Mouse (Mus musculus) midbrain, embryonic 11.5 days (tissue): ENCODE measurements around the gene Rrp1. TPM values are rescaled to one million over a fixed set of nuclear protein-coding genes. Genes with fewer than 3 reads are reported as not detected.
A peak's percentile ranks its signal among the peaks of the same experiment; 100 is the strongest.
"Not testable (repeated sequence)": the region's sequence is repeated elsewhere in the genome, so short reads cannot be mapped to it uniquely, and the experiment has no call there.

Source experiments
- ATAC-seq: fragments of 200-750 bp; cut with Nextera tagmentation; 2 replicates; pipeline ENCODE4 v1.8.0; 2017; ENCODE audit warnings: moderate TSS enrichment, moderate library complexity; ENCODE audit not compliant: low FRiP score
- DNase-seq: peaks from one replicate; pipeline ENCODE4 v3.0.0; 2015; ENCODE audit warnings: low spot score; ENCODE audit errors: missing footprints
- H3K27ac ChIP-seq: fragments of 300-500 bp; sonication (generic); 2 replicates; pipeline ENCODE4 v1.5.1; 2014; ENCODE audit warnings: low read depth, low read length
- H3K27me3 ChIP-seq: fragments of 300-500 bp; sonication (generic); 2 replicates; pipeline ENCODE4 v1.6.1; 2014; ENCODE audit warnings: mild to moderate bottlenecking, low read length, moderate library complexity, mixed read lengths; ENCODE audit not compliant: control insufficient read depth, insufficient read depth
- H3K36me3 ChIP-seq: fragments of 300-500 bp; sonication (generic); 2 replicates; pipeline ENCODE4 v1.6.1; 2014; ENCODE audit warnings: mild to moderate bottlenecking, low read length, moderate library complexity, mixed read lengths; ENCODE audit not compliant: control insufficient read depth, insufficient read depth
- H3K4me1 ChIP-seq: fragments of 300-500 bp; sonication (generic); 2 replicates; pipeline ENCODE4 v1.6.1; 2014; ENCODE audit warnings: low read length; ENCODE audit not compliant: control insufficient read depth, insufficient read depth
- H3K4me2 ChIP-seq: fragments of 300-500 bp; sonication (generic); 2 replicates; pipeline ENCODE4 v1.6.1; 2014; ENCODE audit warnings: mild to moderate bottlenecking, moderate library complexity
- H3K4me3 ChIP-seq: fragments of 300-500 bp; sonication (generic); 2 replicates; pipeline ENCODE4 v1.5.1; 2014; ENCODE audit warnings: low read depth, low read length
- H3K9ac ChIP-seq: fragments of 300-500 bp; sonication (generic); 2 replicates; pipeline ENCODE4 v1.6.1; 2014; ENCODE audit warnings: low read length
- H3K9me3 ChIP-seq: fragments of 300-500 bp; sonication (generic); 2 replicates; pipeline ENCODE4 v1.6.1; 2016; ENCODE audit warnings: low read length; ENCODE audit not compliant: control insufficient read depth
- WGBS: fragments of 180-500 bp; shearing (Covaris S2); extraction: QIAGEN DNeasy Blood & Tissue Kit; methylation state at CpG from one replicate; pipeline ENCODE4 v1.1.7; 2014; 5-methylcytosine and 5-hydroxymethylcytosine counted together
- polyA plus RNA-seq: library from polyadenylated mRNA; unstranded; fragments of >200 nt; fragmentation: Nextera tagmentation; extraction: Ambion mirVana; gene quantifications from 2 replicates; pipeline ENCODE4 v1.2.1, GENCODE M21; 2014

Rrp1 gene
- polyA plus RNA-seq, 1 experiment from 2014 or later, result 244 TPM

DNA sequence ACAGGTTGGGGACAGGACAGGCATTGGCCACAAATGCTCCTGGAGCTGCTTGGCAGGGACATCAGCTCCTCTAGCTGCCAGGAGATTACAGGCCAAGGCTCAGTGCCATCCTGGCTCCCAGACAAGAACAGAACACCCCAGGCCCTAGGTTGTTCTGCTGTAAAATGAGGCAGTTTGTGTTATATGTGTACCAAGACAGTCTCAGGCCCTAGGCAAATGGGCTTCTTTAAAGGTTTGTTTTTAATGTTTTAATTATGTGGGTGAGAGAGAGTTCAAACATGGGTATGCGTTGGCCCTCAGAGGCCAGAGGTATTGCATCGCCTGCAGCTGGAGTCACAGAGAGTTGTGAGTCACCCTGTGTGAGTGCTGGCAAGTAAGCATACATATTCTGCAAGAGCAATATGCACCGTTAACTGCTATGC, 52.5 kb downstream of the Rrp1 start:
- ATAC-seq, result no peak
- H3K27ac ChIP-seq, result no peak overlapping the region
- H3K4me2 ChIP-seq, result no peak overlapping the region
- no peak for DNase-seq
- no peaks in the 10 kb centered on the region for H3K36me3 ChIP-seq
- H3K9ac ChIP-seq, result no peak overlapping the region
- H3K4me1 ChIP-seq, result no peaks in the 10 kb centered on the region
- H3K27me3 ChIP-seq, result no peaks in the 10 kb centered on the region
- 82% methylated on average over 3 of the region's 3 CpGs for WGBS
- no peak overlapping the region for H3K4me3 ChIP-seq
- no peaks in the 10 kb centered on the region for H3K9me3 ChIP-seq

DNA sequence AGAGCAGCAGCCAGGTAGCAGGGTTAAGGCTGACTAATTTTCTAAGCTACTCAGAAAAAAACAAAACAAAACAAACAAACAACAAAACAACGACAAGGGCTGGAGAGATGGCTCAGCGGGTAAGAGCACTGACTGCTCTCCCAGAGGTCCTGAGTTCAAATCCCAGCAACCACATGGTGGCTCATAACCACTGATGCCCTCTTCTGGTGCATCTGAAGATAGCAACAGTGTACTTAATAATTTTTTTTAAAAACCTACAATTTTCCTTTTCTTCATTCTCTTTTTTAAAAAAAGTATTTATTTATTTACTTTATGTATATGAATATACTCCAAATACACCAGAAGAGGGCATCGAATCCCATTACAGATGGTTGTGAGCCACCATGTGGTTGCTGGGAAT, 53.8 kb downstream of the Rrp1 start:
- not testable (repeated sequence) for H3K4me3 ChIP-seq, H3K27ac ChIP-seq, H3K27me3 ChIP-seq, DNase-seq, H3K36me3 ChIP-seq, H3K9me3 ChIP-seq, H3K4me1 ChIP-seq, ATAC-seq, H3K4me2 ChIP-seq, H3K9ac ChIP-seq
- 91% methylated on average over 3 of the region's 3 CpGs for WGBS

DNA sequence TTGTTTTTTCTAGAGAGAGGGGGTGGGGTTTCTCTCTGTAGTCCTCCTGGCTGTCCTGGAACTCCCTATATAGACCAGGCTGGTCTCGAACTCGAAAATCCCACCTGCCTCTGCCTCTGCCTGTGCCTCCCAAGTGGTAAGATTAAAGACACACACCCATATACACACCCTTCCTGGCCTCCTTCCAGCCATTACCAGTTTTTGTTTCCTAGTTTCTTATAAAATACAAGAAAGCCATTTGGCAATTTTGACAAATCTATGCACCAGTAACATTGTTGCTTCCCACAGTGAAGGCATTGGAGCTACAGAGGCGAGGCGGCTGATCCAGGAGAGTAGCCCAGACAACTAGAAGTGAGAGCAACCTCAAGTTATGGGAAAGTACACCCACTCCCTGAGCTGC, 54.6 kb downstream of the Rrp1 start:
- ATAC-seq (no peak), DNase-seq (no peak)
- Histone ChIP-seq H3K9me3 (no peaks in the 10 kb centered on the region), H3K4me2 (no peak overlapping the region), H3K9ac (no peak overlapping the region), H3K4me1 (no peaks in the 10 kb centered on the region), H3K27ac (no peak overlapping the region), H3K4me3 (no peak overlapping the region), H3K27me3 (no peaks in the 10 kb centered on the region), H3K36me3 (no peaks in the 10 kb centered on the region)
- 81% methylated on average over 4 of the region's 4 CpGs for WGBS

DNA sequence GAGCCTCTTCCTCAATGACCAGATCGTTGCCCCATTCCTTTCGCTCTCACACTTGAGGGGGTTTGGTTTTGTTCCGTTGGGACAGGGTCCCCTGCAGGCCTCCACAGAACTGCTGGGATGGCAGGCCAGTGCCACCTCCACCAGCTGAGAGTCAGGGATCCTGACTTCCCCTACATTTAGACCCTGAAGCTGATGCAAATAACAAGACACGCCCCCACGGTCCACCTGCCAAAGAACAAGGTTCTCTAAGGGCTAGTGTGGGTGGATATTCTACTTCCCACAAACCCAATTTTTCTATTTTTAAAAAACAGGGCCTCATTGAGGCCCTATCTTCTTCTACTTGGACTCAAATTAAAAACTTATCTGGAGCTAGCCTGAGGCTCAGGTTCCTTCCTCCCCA, 55.1 kb downstream of the Rrp1 start:
- no peaks in the 10 kb centered on the region for H3K36me3 ChIP-seq
- H3K9me3 ChIP-seq, result no peaks in the 10 kb centered on the region
- H3K4me2 ChIP-seq, result no peak overlapping the region
- no peak overlapping the region for H3K9ac ChIP-seq
- no peak for DNase-seq
- peaks cover under 1% of the 10 kb centered on the region; the same call in 1 of the 2 replicates for H3K4me1 ChIP-seq
- H3K4me3 ChIP-seq, result no peak overlapping the region
- no peak for ATAC-seq
- no peaks in the 10 kb centered on the region for H3K27me3 ChIP-seq
- H3K27ac ChIP-seq, result no peak overlapping the region
- WGBS, result 95% methylated on average over 5 of the region's 5 CpGs

DNA sequence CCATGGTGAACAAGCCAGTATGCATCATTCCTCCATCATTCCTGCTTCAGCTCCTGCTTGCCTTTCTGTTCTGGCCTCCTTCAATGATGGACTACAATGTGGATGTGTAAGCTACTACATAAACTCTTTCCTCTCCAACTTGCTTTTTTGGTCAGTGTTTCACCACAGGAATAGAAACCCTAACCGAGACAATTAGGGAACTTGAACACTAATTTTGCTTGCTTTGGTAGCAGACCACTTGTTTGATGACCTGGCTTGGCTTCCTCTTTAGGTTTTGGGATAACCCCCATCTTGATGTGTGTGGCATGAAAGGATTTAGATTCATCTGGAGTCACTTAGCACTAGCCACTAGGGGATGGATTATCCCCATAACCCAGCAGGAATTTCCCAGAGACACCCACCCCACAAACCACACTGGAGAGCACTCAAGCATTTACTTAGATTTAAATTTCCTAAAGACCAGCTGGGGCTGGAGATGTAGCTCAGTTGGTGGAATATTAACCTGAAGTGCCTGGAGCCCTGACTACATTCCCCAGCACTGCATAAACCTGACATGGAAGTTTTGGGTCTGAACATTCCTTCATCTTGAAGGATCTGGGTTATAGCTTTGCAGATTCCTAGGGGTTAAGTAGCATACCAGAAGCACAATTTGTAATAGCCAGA, 56.8 kb downstream of the Rrp1 start:
- no peak overlapping the region for H3K27ac ChIP-seq
- DNase-seq (no peak), ATAC-seq (no peak)
- H3K4me1 ChIP-seq, result peaks cover 9% of the 10 kb centered on the region
- no peak overlapping the region for H3K4me2 ChIP-seq
- no peaks in the 10 kb centered on the region for H3K36me3 ChIP-seq
- H3K4me3 ChIP-seq, result no peak overlapping the region
- 55% methylated on average over 1 of the region's 1 CpGs for WGBS
- H3K9me3 ChIP-seq, result no peaks in the 10 kb centered on the region
- H3K9ac ChIP-seq, result no peak overlapping the region
- no peaks in the 10 kb centered on the region for H3K27me3 ChIP-seq

DNA sequence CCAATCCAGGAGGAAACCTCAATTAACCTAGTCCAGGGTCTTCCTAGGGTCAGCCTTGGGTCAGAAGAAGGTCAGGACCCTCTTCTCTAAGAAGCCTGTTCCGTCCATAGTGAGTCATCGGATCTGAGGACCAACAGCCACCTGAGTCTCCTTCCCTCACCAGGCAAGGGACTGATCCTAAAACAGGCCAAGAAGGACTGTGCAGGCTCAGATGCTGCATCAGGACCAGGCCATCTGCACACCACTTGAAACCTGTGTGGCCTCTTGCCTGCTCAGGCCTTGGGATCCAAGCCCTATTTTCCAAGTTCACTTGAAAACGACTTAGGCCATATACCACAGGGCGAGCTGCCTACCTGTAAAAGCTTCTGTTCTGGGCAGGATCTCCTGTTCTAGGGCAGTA, 59.6 kb downstream of the Rrp1 start:
- H3K36me3 ChIP-seq, result no peaks in the 10 kb centered on the region
- ATAC-seq, result 0 out of 2 replicates have a peak, but pooled peaks have one; percentile 10
- WGBS, result 60% methylated on average over 4 of the region's 4 CpGs
- no peak overlapping the region for H3K27ac ChIP-seq
- DNase-seq, result no peak
- no peaks in the 10 kb centered on the region for H3K9me3 ChIP-seq
- peaks cover 15% of the 10 kb centered on the region for H3K4me1 ChIP-seq
- H3K4me3 ChIP-seq, result no peak overlapping the region
- no peak overlapping the region for H3K4me2 ChIP-seq
- H3K9ac ChIP-seq, result no peak overlapping the region
- no peaks in the 10 kb centered on the region for H3K27me3 ChIP-seq

DNA sequence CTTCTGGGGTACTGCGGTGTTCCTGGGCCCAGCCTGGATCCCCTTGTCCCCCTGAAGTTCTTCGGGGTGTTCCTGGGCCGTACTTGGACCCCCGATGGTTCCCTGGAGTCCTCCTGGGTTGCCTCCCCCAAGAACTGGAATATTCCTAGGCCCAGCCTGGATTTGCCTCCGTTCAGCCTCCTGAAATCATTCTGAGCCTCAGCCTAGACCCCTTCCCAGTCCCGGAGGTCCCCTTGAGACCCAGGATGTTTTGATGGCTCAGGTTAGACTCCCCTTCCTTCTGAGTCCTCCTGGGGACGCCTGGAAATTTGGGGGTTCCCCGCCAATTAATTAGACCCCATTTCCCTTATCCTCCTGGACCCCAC, 60.2 kb downstream of the Rrp1 start:
- DNase-seq (no peak), ATAC-seq (peak; percentile 35; the same call in 1 of the 2 replicates)
- Histone ChIP-seq H3K4me2 (peak overlapping the region; percentile 83), H3K36me3 (no peaks in the 10 kb centered on the region), H3K4me1 (peaks cover 15% of the 10 kb centered on the region), H3K9me3 (no peaks in the 10 kb centered on the region), H3K27me3 (no peaks in the 10 kb centered on the region), H3K27ac (0 out of 2 replicates have a peak overlapping the region, but pooled peaks have one; percentile 20), H3K9ac (peak overlapping the region; percentile 99), H3K4me3 (peak overlapping the region; percentile 94)
- whole genome bisulfite sequencing, result 21% methylated on average over 8 of the region's 8 CpGs

DNA sequence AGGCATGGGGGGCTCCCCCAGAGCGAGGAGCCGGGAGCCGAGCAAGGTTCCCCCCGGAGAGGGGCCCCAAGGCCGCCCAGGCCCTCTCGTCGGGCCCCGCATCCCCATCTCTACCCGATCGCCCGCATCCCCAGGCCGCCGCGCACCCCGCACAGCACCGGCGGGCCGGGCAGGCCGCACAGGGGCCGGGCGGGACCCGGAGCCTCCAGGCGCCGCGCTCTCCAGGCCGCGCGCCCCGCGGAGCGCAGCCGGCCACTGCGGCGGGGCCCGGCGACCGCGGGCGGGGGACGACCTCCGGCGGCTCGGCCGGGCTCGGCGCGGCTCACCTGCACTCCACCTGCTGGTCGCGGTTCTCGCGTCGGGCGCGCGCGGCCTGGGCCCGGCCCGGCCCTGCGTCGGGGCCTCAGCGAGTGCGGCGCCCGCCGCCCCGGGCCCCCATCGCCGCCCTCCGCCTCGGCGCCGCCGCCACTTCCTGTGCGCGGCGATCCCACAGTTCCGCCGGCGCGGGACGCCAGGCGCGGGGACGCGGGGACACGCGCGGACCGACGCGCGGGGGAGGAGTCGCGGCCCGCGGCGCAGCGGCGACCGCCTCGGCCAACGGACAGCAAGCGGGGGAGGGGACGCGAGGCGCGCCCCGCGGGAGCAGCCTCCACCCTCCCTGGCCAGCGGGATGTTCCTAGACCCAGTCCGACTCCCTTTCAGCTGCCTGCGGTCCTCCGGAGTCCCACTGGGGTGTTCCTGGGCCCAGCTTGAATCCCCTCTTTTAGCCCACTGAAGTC, 60.8 kb downstream of the Rrp1 start, which contains the start of gene Agpat3:
Gene Agpat3 (minus strand): TSS at position 603 of the 779 bp plus-strand sequence.
- DNase-seq (peak; percentile 96), ATAC-seq (peak; percentile 86)
- H3K36me3 ChIP-seq, result no peaks in the 10 kb centered on the region
- H3K9me3 ChIP-seq, result no peaks in the 10 kb centered on the region
- peak within 1 kb of the TSS; percentile 83 for H3K4me2 ChIP-seq
- 0% methylated on average over 69 of the region's 113 CpGs for WGBS
- no peaks in the 10 kb centered on the region for H3K27me3 ChIP-seq
- 0 out of 2 replicates have a peak within 1 kb of the TSS, but pooled peaks have one; percentile 20 for H3K27ac ChIP-seq
- H3K4me3 ChIP-seq, result peak within 1 kb of the TSS; percentile 94
- peaks cover 15% of the 10 kb centered on the region for H3K4me1 ChIP-seq
- peak within 1 kb of the TSS; percentile 99 for H3K9ac ChIP-seq

DNA sequence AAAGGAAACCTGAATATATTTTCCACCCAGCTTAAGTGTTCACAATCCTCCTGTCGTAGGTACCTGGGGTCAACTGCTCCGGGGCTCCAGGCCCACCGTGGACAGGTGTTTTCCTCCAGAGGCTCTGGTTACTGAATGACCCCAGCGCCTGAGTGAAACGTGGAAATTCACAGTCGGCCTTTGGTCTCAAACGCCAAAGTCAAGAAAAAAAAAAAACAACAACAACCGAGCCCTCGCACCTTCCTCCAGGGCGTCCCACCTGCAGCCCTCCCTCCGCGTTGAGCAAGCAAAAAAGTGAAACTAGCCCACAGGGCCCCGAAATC, 61.3 kb downstream of the Rrp1 start:
- no peaks in the 10 kb centered on the region for H3K27me3 ChIP-seq
- no peaks in the 10 kb centered on the region for H3K36me3 ChIP-seq
- H3K4me2 ChIP-seq, result peak overlapping the region; percentile 83
- H3K4me1 ChIP-seq, result peaks cover 15% of the 10 kb centered on the region
- no peak overlapping the region for H3K27ac ChIP-seq
- no peak for ATAC-seq
- H3K4me3 ChIP-seq, result peak overlapping the region; percentile 94
- peak; percentile 88 for DNase-seq
- H3K9me3 ChIP-seq, result no peaks in the 10 kb centered on the region
- WGBS, result 4% methylated on average over 13 of the region's 13 CpGs
- H3K9ac ChIP-seq, result peak overlapping the region; percentile 99
